Mouse (Mus musculus): ENCODE results near the gene Spint2. TPM values are rescaled to one million over a fixed set of nuclear protein-coding genes. Genes with fewer than 3 reads are reported as not detected.

Gene Spint2
- polyA plus RNA-seq, 1 experiment from 2014 or later, result 265 TPM

DNA sequence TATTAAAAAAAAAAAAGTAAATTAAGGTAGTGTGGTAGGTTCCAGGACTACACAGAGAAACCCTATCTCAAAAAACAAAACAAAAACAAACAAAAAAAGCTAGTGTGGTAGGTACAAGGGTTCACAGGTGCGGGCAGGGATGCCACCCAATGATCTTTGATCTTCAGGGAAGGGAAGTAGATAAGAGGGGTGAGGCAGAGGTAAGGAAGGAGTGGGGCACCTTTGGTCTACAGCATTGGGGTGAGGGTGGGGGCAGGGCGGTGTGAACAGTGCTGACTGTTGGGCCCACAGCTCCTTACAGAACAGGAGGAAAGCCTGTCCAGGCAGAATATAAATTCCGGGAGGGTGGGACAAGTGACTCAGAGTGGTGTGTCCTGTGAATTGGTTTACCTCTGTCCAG, 30.5 kb downstream of the Spint2 start:
- no peak overlapping the region for H3K9ac ChIP-seq
- no peaks in the 10 kb centered on the region for H3K9me3 ChIP-seq (ENCODE audit: low read depth, low read length)
- no peaks in the 10 kb centered on the region for H3K27me3 ChIP-seq (ENCODE audit: insufficient read depth, low read length)
- no peak for DNase-seq
- H3K36me3 ChIP-seq (ENCODE audit: insufficient read depth), result peaks cover 7% of the 10 kb centered on the region; the same call in 1 of the 2 replicates
- H3K4me2 ChIP-seq, result no peak overlapping the region
- no peak for ATAC-seq (ENCODE audit: insufficient read depth)
- no peak for TF ChIP-seq CTCF (IDR thresholded peaks at IDR 0.05; ENCODE audit: low read depth)
- H3K4me3 ChIP-seq (ENCODE audit: low read depth, low read length), result no peak overlapping the region
- 69% methylated on average over 3 of the region's 3 CpGs for WGBS
- no peak overlapping the region for H3K27ac ChIP-seq (ENCODE audit: low read depth)
- 0 out of 2 replicates have a peak, but pooled peaks cover 9% of the 10 kb centered on the region for H3K4me1 ChIP-seq (ENCODE audit: insufficient read depth)

- Histone ChIP-seq H3K4me3 (ENCODE audit: low read depth, low read length) (peak within 1 kb of the TSS; percentile 27), H3K9ac (peak within 1 kb of the TSS; percentile 37), H3K9me3 (ENCODE audit: low read depth, low read length) (no peaks in the 10 kb centered on the region), H3K4me2 (peak within 1 kb of the TSS; percentile 54), H3K4me1 (ENCODE audit: insufficient read depth) (peaks cover 14% of the 10 kb centered on the region; the same call in 1 of the 2 replicates), H3K36me3 (ENCODE audit: insufficient read depth) (peaks cover 31% of the 10 kb centered on the region), H3K27me3 (ENCODE audit: insufficient read depth, low read length) (no peaks in the 10 kb centered on the region), H3K27ac (ENCODE audit: low read depth) (peak within 1 kb of the TSS; percentile 59)
- ATAC-seq (ENCODE audit: insufficient read depth) (peak; percentile 30), DNase-seq (peak; percentile 58)
- TF ChIP-seq CTCF (IDR thresholded peaks at IDR 0.05; ENCODE audit: low read depth), result peak; percentile 45
- WGBS, result 16% methylated on average over 20 of the region's 20 CpGs
Observed at GRCm38 (mm10) chr7:29248261-29248841, 33.4 kb downstream of the Spint2 start, which contains the start of gene 2200002D01Rik. Gene 2200002D01Rik (minus strand): TSS chr7:29248466.

DNA sequence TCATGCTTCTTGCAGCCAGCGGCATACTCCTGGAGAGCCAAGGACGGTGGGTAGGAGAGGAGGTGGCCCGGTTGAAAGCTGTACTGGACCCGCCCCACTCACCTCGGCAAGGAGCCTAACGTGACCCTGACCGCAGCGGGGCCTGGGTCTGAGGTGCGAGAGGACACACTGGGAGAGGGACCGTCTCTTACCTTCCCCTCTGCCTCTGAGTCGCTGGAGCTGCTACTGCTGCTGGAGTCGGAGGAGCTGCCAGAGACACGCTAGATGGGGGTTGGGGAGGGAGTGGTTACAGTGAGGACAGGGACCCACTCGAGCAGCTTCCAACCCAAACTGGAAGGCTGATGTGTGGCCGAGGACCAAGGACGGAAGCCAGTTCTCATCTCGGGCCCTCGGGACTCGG, 34.0 kb downstream of the Spint2 start:
- DNase-seq, result peak; percentile 38
- TF ChIP-seq CTCF (IDR thresholded peaks at IDR 0.05; ENCODE audit: low read depth), result no peak
- Histone ChIP-seq H3K4me1 (ENCODE audit: insufficient read depth) (peaks cover 14% of the 10 kb centered on the region; the same call in 1 of the 2 replicates), H3K27ac (ENCODE audit: low read depth) (no peak overlapping the region; the same call in 1 of the 2 replicates), H3K9me3 (ENCODE audit: low read depth, low read length) (no peaks in the 10 kb centered on the region), H3K36me3 (ENCODE audit: insufficient read depth) (peaks cover 31% of the 10 kb centered on the region), H3K27me3 (ENCODE audit: insufficient read depth, low read length) (no peaks in the 10 kb centered on the region), H3K4me2 (peak overlapping the region; percentile 54), H3K9ac (peak overlapping the region; percentile 37), H3K4me3 (ENCODE audit: low read depth, low read length) (peak overlapping the region; percentile 27)
- peak; percentile 28; the same call in 1 of the 2 replicates for ATAC-seq (ENCODE audit: insufficient read depth)
- 18% methylated on average over 19 of the region's 19 CpGs for WGBS

DNA sequence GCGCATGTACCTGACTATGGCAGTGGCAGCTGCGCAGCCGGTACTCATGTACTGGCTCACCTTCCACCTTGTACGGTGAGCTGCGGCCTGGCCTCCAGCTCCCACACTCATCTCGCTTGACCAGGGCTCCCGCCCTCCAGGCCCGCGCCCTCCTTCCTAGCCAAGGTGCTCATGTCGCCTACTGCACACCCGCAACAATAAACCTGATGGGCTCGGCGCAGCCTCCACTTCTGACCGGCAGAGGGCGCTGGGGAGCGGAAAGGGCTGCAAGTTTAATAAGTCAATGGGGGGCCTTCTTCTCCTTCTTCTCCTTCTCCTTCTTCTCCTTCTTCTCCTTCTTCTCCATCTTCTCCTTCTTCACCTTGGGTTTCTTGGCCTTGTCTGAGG, 34.4 kb downstream of the Spint2 start:
- peak; percentile 83 for DNase-seq
- H3K27ac ChIP-seq (ENCODE audit: low read depth), result peak overlapping the region; percentile 36; the same call in 1 of the 2 replicates
- no peak; the same call in 1 of the 2 replicates for ATAC-seq (ENCODE audit: insufficient read depth)
- H3K9ac ChIP-seq, result no peak overlapping the region
- H3K4me1 ChIP-seq (ENCODE audit: insufficient read depth), result peaks cover 14% of the 10 kb centered on the region; the same call in 1 of the 2 replicates
- no peaks in the 10 kb centered on the region for H3K9me3 ChIP-seq (ENCODE audit: low read depth, low read length)
- peak overlapping the region; percentile 54 for H3K4me2 ChIP-seq
- no peaks in the 10 kb centered on the region for H3K27me3 ChIP-seq (ENCODE audit: insufficient read depth, low read length)
- H3K36me3 ChIP-seq (ENCODE audit: insufficient read depth), result peaks cover 31% of the 10 kb centered on the region
- H3K4me3 ChIP-seq (ENCODE audit: low read depth, low read length), result peak overlapping the region; percentile 27
- peak; percentile 96 for TF ChIP-seq CTCF (IDR thresholded peaks at IDR 0.05; ENCODE audit: low read depth)
- 29% methylated on average over 16 of the region's 16 CpGs for WGBS

GRCm38 (mm10) chr7:29246619-29247313, 34.9 kb downstream of the Spint2 start:
- H3K4me3 ChIP-seq (ENCODE audit: low read depth, low read length), result peak overlapping the region; percentile 27; the same call in 1 of the 2 replicates
- peak overlapping the region; percentile 54; the same call in 1 of the 2 replicates for H3K4me2 ChIP-seq
- no peak overlapping the region for H3K9ac ChIP-seq
- peaks cover 31% of the 10 kb centered on the region for H3K36me3 ChIP-seq (ENCODE audit: insufficient read depth)
- peaks cover 14% of the 10 kb centered on the region; the same call in 1 of the 2 replicates for H3K4me1 ChIP-seq (ENCODE audit: insufficient read depth)
- 72% methylated on average over 21 of the region's 21 CpGs for WGBS
- ATAC-seq (ENCODE audit: insufficient read depth) (no peak), DNase-seq (peak; percentile 55)
- H3K27me3 ChIP-seq (ENCODE audit: insufficient read depth, low read length), result no peaks in the 10 kb centered on the region
- no peak for TF ChIP-seq CTCF (IDR thresholded peaks at IDR 0.05; ENCODE audit: low read depth)
- peak overlapping the region; percentile 36; the same call in 1 of the 2 replicates for H3K27ac ChIP-seq (ENCODE audit: low read depth)
- no peaks in the 10 kb centered on the region for H3K9me3 ChIP-seq (ENCODE audit: low read depth, low read length)

- TF ChIP-seq CTCF (IDR thresholded peaks at IDR 0.05; ENCODE audit: low read depth), result no peak
- H3K27ac ChIP-seq (ENCODE audit: low read depth), result no peak overlapping the region
- no peak overlapping the region for H3K9ac ChIP-seq
- H3K36me3 ChIP-seq (ENCODE audit: insufficient read depth), result peaks cover 31% of the 10 kb centered on the region
- no peaks in the 10 kb centered on the region for H3K27me3 ChIP-seq (ENCODE audit: insufficient read depth, low read length)
- no peak overlapping the region for H3K4me3 ChIP-seq (ENCODE audit: low read depth, low read length)
- DNase-seq (peak; percentile 81), ATAC-seq (ENCODE audit: insufficient read depth) (no peak)
- H3K9me3 ChIP-seq (ENCODE audit: low read depth, low read length), result no peaks in the 10 kb centered on the region
- peaks cover 14% of the 10 kb centered on the region; the same call in 1 of the 2 replicates for H3K4me1 ChIP-seq (ENCODE audit: insufficient read depth)
- no peak overlapping the region for H3K4me2 ChIP-seq
- WGBS, result 52% methylated on average over 5 of the region's 5 CpGs
Observed at GRCm38 (mm10) chr7:29246015-29246414, 35.7 kb downstream of the Spint2 start.
